Mouse (Mus musculus) MEL (cell line): ENCODE measurements around the gene Serinc2.
"Not testable (repeated sequence)": the region's sequence is repeated elsewhere in the genome, so short reads cannot be mapped to it uniquely, and the experiment has no call there.

ENCODE experiments used
- CHD2 ChIP-seq: IDR thresholded peaks from 2 replicates; pipeline ENCODE4 v1.6.1; 2011; ENCODE audit warnings: low read length, improper control_type of control experiment
- CTCF ChIP-seq, 3 experiments: IDR thresholded peaks in 2 of 3; conservative IDR thresholded peaks in 1 of 3; 2 replicates each; pipeline ENCODE4 v1.5.1; 2011 to 2012; ENCODE audit warnings: low read length in 3 of 3, low read depth in 2 of 3, mild to moderate bottlenecking in 2 of 3, improper control_type of control experiment in 1 of 3, inconsistent platforms in 1 of 3, mixed read lengths in 1 of 3, moderate library complexity in 1 of 3; ENCODE audit not compliant: control insufficient read depth in 1 of 3, insufficient read depth in 1 of 3, poor library complexity in 1 of 3, severe bottlenecking in 1 of 3
- E2F4 ChIP-seq: IDR thresholded peaks from 2 replicates; pipeline ENCODE4 v1.6.1; 2011; ENCODE audit warnings: low read depth, low read length, improper control_type of control experiment, borderline replicate concordance
- JUND ChIP-seq: IDR thresholded peaks from 2 replicates; pipeline ENCODE4 v1.6.1; 2011; ENCODE audit warnings: low read depth, mild to moderate bottlenecking, improper control_type of control experiment, low read length
- MAZ ChIP-seq: IDR thresholded peaks from 2 replicates; pipeline ENCODE4 v1.6.1; 2012; ENCODE audit warnings: low read depth, mild to moderate bottlenecking, inconsistent platforms, low read length, improper control_type of control experiment
- MEF2A ChIP-seq: IDR thresholded peaks from 2 replicates; pipeline ENCODE4 v1.6.1; 2014; ENCODE audit warnings: low read depth, mild to moderate bottlenecking, inconsistent platforms, low read length, improper control_type of control experiment; ENCODE audit not compliant: poor library complexity, insufficient replicate concordance, severe bottlenecking; ENCODE audit errors: extremely low read depth
- POLR2A ChIP-seq, 2 experiments: IDR thresholded peaks; 2 replicates each; pipeline ENCODE4 v1.6.1; 2011 to 2012; ENCODE audit warnings: low read length in 2 of 2, mild to moderate bottlenecking in 2 of 2, control low read depth in 1 of 2, improper control_type of control experiment in 1 of 2, low read depth in 1 of 2, moderate library complexity in 1 of 2; ENCODE audit not compliant: control insufficient read depth in 1 of 2, insufficient read depth in 1 of 2, poor library complexity in 1 of 2
- RCOR1 ChIP-seq: IDR thresholded peaks from 2 replicates; pipeline ENCODE4 v1.6.1; 2012; ENCODE audit warnings: low read depth, mild to moderate bottlenecking, inconsistent platforms, low read length, improper control_type of control experiment
- SIN3A ChIP-seq: IDR thresholded peaks from 2 replicates; pipeline ENCODE4 v1.6.1; 2012; ENCODE audit warnings: low read length, improper control_type of control experiment, inconsistent platforms
- ZMIZ1 ChIP-seq: IDR thresholded peaks from 2 replicates; pipeline ENCODE4 v1.6.1; 2012; ENCODE audit warnings: low read depth, mild to moderate bottlenecking, inconsistent platforms, low read length, improper control_type of control experiment, moderate library complexity

DNA sequence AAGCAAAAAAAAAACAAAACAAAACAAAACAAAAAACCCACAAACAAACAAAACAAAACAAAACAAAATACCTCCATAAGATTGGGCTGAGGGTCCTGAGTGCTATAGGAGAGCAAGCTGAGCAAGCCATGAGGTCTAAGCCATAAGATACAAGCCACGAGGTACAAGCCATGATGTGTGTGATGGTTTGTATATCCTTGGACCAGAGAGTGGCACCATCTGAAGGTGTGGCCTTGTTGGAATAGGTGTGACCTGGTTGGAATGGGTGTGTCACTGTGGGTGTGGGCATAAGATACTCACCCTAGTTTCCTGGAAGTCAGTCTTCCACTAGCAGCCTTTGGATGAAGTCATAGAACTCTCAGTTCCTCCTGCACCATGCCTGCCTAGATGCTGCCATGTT is 35.4 kb downstream of the Serinc2 start:
- TF ChIP-seq CTCF (IDR thresholded peaks at IDR 0.05 in 2 of 3, conservative IDR thresholded peaks at IDR 0.05 in 1 of 3; ENCODE audit: control insufficient read depth in 1 of 3, insufficient read depth in 1 of 3, low read depth in 2 of 3, low read length in 3 of 3, poor library complexity in 1 of 3, severe bottlenecking in 1 of 3); JUND; MEF2A; E2F4; POLR2A (IDR thresholded peaks at IDR 0.05; ENCODE audit: control insufficient read depth in 1 of 2, insufficient read depth in 1 of 2, low read depth in 1 of 2, low read length in 2 of 2, poor library complexity in 1 of 2); ZMIZ1; MAZ; RCOR1; CHD2; SIN3A: not testable (repeated sequence)
